Mouse (Mus musculus): ENCODE data around the gene Gm973. TPM values are rescaled to one million over a fixed set of nuclear protein-coding genes. Genes with fewer than 3 reads are reported as not detected.

The Gm973 gene
- polyA plus RNA-seq, 1 experiment from 2014 or later, result 0.72 TPM

DNA sequence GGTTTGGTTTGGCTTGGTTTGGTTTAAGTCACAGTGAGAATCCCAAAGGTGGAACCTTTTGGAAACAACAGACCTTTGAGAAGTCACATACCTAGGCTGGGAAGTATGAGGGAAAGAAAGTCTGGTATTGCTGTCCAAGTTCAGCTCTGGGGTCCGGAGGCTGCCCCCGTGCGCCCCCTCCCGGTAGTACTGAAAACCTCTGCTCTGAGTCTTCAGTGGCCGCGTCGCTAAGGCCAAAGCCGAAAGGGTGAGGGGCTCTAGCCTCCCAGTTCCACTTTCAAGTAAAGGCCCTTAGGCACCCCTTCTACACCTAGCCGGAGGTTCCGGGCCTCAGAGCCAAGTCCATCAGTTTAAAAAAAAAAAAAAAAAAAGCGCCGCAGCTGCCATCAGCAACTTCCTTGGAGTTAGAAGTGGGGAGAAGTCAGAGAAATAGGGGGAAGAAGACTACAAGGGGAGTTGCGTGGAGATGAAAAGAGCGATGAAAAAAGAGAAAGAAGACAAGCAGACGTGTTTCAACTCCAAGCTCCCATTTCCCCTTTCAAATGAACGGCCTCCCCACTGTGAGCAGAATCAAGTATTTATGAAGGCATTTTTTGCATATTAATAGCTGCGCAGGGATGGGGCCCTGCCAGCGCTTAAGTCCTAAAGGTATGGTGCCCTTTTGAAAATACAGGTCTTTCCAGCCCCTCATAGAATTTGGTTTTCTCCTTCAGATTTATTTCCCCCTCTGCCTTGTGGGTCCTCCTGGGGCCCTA lies 68.8 kb downstream of the Gm973 start:
- H3K4me2 ChIP-seq (replicated peaks; ENCODE audit: low read depth), result peak overlapping the region; percentile 51
- H3K27me3 ChIP-seq (replicated peaks; ENCODE audit: control insufficient read depth, insufficient read depth, low read length), result no peaks in the 10 kb centered on the region
- no peak for ATAC-seq
- no peak overlapping the region for H3K9ac ChIP-seq (ENCODE audit: low read depth, low read length)
- 26% methylated on average over 18 of the region's 18 CpGs for WGBS
- peak; percentile 89 for TF ChIP-seq CTCF (IDR thresholded peaks at IDR 0.05; ENCODE audit: low read depth)
- no peak overlapping the region for H3K27ac ChIP-seq (ENCODE audit: low read depth, low read length)
- H3K9me3 ChIP-seq (ENCODE audit: control insufficient read depth), result no peaks in the 10 kb centered on the region
- H3K4me3 ChIP-seq (ENCODE audit: low read depth, low read length), result peak overlapping the region; percentile 9; the same call in 1 of the 2 replicates
- H3K4me1 ChIP-seq (replicated peaks; ENCODE audit: control insufficient read depth, insufficient read depth, low read length), result 0 out of 2 replicates have a peak, but pooled peaks cover 4% of the 10 kb centered on the region
- H3K36me3 ChIP-seq (ENCODE audit: control insufficient read depth, insufficient read depth), result no peaks in the 10 kb centered on the region

GRCm38 (mm10) chr1:59589271-59589670 lies 73.2 kb downstream of the Gm973 start:
- H3K27ac ChIP-seq (ENCODE audit: low read depth, low read length), result no peak overlapping the region
- H3K4me2 ChIP-seq (replicated peaks; ENCODE audit: low read depth), result no peak overlapping the region
- H3K27me3 ChIP-seq (replicated peaks; ENCODE audit: control insufficient read depth, insufficient read depth, low read length), result peaks cover 11% of the 10 kb centered on the region; the same call in 1 of the 2 replicates
- 67% methylated on average over 1 of the region's 1 CpGs for WGBS
- H3K4me1 ChIP-seq (replicated peaks; ENCODE audit: control insufficient read depth, insufficient read depth, low read length), result no peaks in the 10 kb centered on the region
- TF ChIP-seq CTCF (IDR thresholded peaks at IDR 0.05; ENCODE audit: low read depth), result no peak
- no peaks in the 10 kb centered on the region for H3K9me3 ChIP-seq (ENCODE audit: control insufficient read depth)
- no peak for ATAC-seq
- H3K4me3 ChIP-seq (ENCODE audit: low read depth, low read length), result no peak overlapping the region
- no peak overlapping the region for H3K9ac ChIP-seq (ENCODE audit: low read depth, low read length)
- H3K36me3 ChIP-seq (ENCODE audit: control insufficient read depth, insufficient read depth), result no peaks in the 10 kb centered on the region

DNA sequence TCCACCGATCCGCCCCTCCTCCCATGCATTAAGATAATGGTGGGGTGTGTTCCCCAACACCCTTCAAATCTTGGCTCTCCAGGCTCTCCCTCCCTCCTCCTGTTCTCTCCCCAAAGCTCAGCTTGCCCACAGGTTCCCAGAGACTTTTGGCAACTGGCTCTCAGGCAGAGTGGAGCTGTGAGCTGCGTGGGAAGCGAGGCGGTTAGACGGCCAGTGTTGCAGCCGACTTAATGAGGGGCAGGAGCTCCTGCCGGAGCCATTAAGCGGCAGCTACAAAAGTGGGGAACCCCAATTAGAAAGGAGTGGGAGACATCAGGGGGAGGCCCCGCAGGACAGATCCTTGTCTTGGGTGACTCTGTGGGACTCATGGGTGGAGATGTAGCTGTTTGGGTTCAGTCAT lies 76.3 kb downstream of the Gm973 start:
- no peak for TF ChIP-seq CTCF (IDR thresholded peaks at IDR 0.05; ENCODE audit: low read depth)
- Histone ChIP-seq H3K9ac (ENCODE audit: low read depth, low read length) (no peak overlapping the region), H3K4me1 (replicated peaks; ENCODE audit: control insufficient read depth, insufficient read depth, low read length) (no peaks in the 10 kb centered on the region), H3K27me3 (replicated peaks; ENCODE audit: control insufficient read depth, insufficient read depth, low read length) (peaks cover 11% of the 10 kb centered on the region; the same call in 1 of the 2 replicates), H3K4me3 (ENCODE audit: low read depth, low read length) (peak overlapping the region; percentile 5; the same call in 1 of the 2 replicates), H3K4me2 (replicated peaks; ENCODE audit: low read depth) (peak overlapping the region; percentile 35; the same call in 1 of the 2 replicates), H3K36me3 (ENCODE audit: control insufficient read depth, insufficient read depth) (no peaks in the 10 kb centered on the region), H3K27ac (ENCODE audit: low read depth, low read length) (no peak overlapping the region), H3K9me3 (ENCODE audit: control insufficient read depth) (no peaks in the 10 kb centered on the region)
- no peak for ATAC-seq
- 25% methylated on average over 10 of the region's 10 CpGs for WGBS

- no peak for ATAC-seq
- Histone ChIP-seq H3K36me3 (ENCODE audit: control insufficient read depth, insufficient read depth) (no peaks in the 10 kb centered on the region), H3K4me2 (replicated peaks; ENCODE audit: low read depth) (peak overlapping the region; percentile 35; the same call in 1 of the 2 replicates), H3K27ac (ENCODE audit: low read depth, low read length) (no peak overlapping the region), H3K4me1 (replicated peaks; ENCODE audit: control insufficient read depth, insufficient read depth, low read length) (no peaks in the 10 kb centered on the region), H3K9ac (ENCODE audit: low read depth, low read length) (no peak overlapping the region), H3K4me3 (ENCODE audit: low read depth, low read length) (peak overlapping the region; percentile 5; the same call in 1 of the 2 replicates), H3K9me3 (ENCODE audit: control insufficient read depth) (no peaks in the 10 kb centered on the region), H3K27me3 (replicated peaks; ENCODE audit: control insufficient read depth, insufficient read depth, low read length) (peaks cover 11% of the 10 kb centered on the region; the same call in 1 of the 2 replicates)
- WGBS, result 21% methylated on average over 12 of the region's 12 CpGs
- no peak for TF ChIP-seq CTCF (IDR thresholded peaks at IDR 0.05; ENCODE audit: low read depth)
These were observed 76.8 kb downstream of the Gm973 start for GRCm38 (mm10) chr1:59592876-59593275.

GRCm38 (mm10) chr1:59593622-59594035 lies 77.6 kb downstream of the Gm973 start:
- H3K4me2 ChIP-seq (replicated peaks; ENCODE audit: low read depth), result no peak overlapping the region
- H3K9ac ChIP-seq (ENCODE audit: low read depth, low read length), result no peak overlapping the region
- no peak overlapping the region for H3K4me3 ChIP-seq (ENCODE audit: low read depth, low read length)
- WGBS, result 76% methylated on average over 2 of the region's 2 CpGs
- H3K36me3 ChIP-seq (ENCODE audit: control insufficient read depth, insufficient read depth), result no peaks in the 10 kb centered on the region
- H3K9me3 ChIP-seq (ENCODE audit: control insufficient read depth), result no peaks in the 10 kb centered on the region
- no peak overlapping the region for H3K27ac ChIP-seq (ENCODE audit: low read depth, low read length)
- no peaks in the 10 kb centered on the region for H3K4me1 ChIP-seq (replicated peaks; ENCODE audit: control insufficient read depth, insufficient read depth, low read length)
- no peak for TF ChIP-seq CTCF (IDR thresholded peaks at IDR 0.05; ENCODE audit: low read depth)
- no peak for ATAC-seq
- H3K27me3 ChIP-seq (replicated peaks; ENCODE audit: control insufficient read depth, insufficient read depth, low read length), result peaks cover 11% of the 10 kb centered on the region; the same call in 1 of the 2 replicates

DNA sequence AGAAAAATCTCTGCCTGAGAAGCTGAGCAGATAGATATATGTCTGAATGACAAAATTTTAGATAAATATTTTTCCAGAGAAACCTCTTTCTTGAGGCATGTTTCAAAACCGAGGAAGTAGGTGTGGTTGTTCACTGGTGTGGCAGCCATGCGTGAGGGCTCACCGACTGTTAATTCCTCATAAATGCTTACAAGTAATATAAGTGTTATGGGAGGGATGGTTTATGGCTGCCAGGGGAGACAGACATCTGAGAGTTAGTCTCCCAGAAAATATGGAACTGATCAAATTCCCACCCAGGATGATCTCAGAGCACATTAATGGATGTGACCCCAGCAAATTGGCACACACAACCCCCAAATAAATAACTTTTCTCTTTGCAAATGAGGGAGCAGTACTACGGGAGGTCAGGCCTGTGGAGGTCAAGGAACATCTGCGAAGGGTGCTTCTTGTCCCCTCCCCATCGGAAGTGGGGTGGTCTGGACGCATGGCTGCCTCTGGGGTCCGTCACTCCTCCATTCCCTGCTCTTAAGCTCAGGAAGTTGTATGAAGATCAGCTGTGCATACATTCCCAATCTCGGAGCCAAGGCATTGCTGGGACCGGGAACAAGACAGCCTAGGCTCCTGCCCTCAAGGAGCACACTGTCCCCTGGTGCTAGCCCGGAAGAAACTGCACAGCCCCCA lies 78.7 kb downstream of the Gm973 start:
- Histone ChIP-seq H3K4me1 (replicated peaks; ENCODE audit: control insufficient read depth, insufficient read depth, low read length) (no peaks in the 10 kb centered on the region), H3K9me3 (ENCODE audit: control insufficient read depth) (no peaks in the 10 kb centered on the region), H3K27ac (ENCODE audit: low read depth, low read length) (no peak overlapping the region), H3K9ac (ENCODE audit: low read depth, low read length) (no peak overlapping the region), H3K4me3 (ENCODE audit: low read depth, low read length) (no peak overlapping the region), H3K4me2 (replicated peaks; ENCODE audit: low read depth) (no peak overlapping the region), H3K27me3 (replicated peaks; ENCODE audit: control insufficient read depth, insufficient read depth, low read length) (peaks cover 11% of the 10 kb centered on the region; the same call in 1 of the 2 replicates), H3K36me3 (ENCODE audit: control insufficient read depth, insufficient read depth) (no peaks in the 10 kb centered on the region)
- no peak for ATAC-seq
- 70% methylated on average over 11 of the region's 11 CpGs for WGBS
- no peak for TF ChIP-seq CTCF (IDR thresholded peaks at IDR 0.05; ENCODE audit: low read depth)

Measured in intestine, postnatal 0 days (tissue).